Mouse (Mus musculus): ENCODE data around the gene Fmr1.
A peak's percentile ranks its signal among the peaks of the same experiment; 100 is the strongest.
"Not testable (repeated sequence)": the region's sequence is repeated elsewhere in the genome, so short reads cannot be mapped to it uniquely, and the experiment has no call there.

Fmr1 gene

GRCm38 (mm10) chrX:68678333-68678740 is at the start of gene Fmr1:
Fmr1 (plus strand) TSS chrX:68678541.
- DNase-seq (ENCODE audit: inconsistent age in 2 of 2, low spot score in 1 of 2), result peak; percentile 97 to 98

GRCm38 (mm10) chrX:68641603-68642002 is 36.7 kb upstream of the Fmr1 start:
- DNase-seq (ENCODE audit: inconsistent age in 2 of 2, low spot score in 1 of 2), result no peak

GRCm38 (mm10) chrX:68645154-68645919 is 33.0 kb upstream of the Fmr1 start:
- DNase-seq (ENCODE audit: inconsistent age in 2 of 2, low spot score in 1 of 2), result peak in 1 of 2 experiments; percentile 29

- DNase-seq (ENCODE audit: inconsistent age in 2 of 2, low spot score in 1 of 2), result peak in 1 of 2 experiments; percentile 32
Observed at GRCm38 (mm10) chrX:68677508-68677907, 833 bp upstream of the Fmr1 start.

DNA sequence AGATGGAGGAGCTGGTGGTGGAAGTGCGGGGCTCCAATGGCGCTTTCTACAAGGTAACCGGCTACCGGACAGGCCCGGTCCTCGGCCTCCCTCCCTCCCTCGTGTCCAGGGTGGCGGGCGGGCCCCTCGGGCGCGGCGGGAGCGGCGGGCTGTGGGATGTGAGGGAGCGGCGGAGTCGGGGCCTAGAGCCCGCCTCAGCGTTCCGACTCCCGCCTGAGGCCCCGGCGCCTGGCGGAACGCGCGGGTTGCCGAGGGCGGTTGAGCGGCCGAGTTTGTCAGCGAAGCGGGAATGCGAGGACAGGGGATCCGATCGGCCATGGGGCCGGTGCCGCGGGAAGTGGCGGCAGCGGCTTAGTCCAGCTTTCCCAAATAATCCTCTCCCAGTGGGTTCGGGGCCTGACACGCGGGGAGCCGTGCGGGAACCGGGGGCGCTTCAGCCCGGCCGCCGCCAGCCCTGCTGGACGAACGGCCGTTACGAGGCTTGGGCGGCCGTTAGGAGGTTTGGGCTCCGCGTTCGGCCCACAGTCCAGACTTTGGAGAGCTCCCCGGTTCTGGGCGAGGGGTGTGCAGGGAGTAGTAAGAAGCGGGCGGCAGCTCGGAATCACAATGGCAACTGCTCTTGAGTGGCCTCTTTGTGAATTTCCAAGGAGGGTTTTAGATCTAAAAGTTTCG is 610 bp downstream of the Fmr1 start:
- peak; percentile 45 to 75 for DNase-seq (ENCODE audit: inconsistent age in 2 of 2, low spot score in 1 of 2)

GRCm38 (mm10) chrX:68684706-68685105 is 6.4 kb downstream of the Fmr1 start:
- no peak for DNase-seq (ENCODE audit: inconsistent age in 2 of 2, low spot score in 1 of 2)

DNA sequence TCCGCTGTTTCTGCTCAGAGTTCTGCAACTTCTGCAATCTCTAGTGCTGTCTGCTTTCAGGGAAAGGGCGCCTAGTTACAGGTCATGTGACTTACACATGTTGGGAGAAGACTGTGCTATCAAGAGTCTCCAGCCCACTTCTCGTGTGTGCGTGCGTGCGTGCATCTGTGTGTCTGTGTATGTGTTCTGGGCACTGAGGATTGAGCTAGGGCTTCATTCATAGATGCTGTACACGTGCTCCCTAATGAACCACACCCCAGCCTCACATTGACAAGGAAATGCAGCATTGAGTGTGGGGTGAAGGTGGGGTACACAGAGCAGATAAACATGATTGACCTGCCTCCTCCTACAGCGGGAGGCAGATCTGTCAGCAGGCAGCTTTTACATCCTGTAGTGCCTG is 13.6 kb downstream of the Fmr1 start:
- not testable (repeated sequence) for DNase-seq (ENCODE audit: inconsistent age in 2 of 2, low spot score in 1 of 2)

DNA sequence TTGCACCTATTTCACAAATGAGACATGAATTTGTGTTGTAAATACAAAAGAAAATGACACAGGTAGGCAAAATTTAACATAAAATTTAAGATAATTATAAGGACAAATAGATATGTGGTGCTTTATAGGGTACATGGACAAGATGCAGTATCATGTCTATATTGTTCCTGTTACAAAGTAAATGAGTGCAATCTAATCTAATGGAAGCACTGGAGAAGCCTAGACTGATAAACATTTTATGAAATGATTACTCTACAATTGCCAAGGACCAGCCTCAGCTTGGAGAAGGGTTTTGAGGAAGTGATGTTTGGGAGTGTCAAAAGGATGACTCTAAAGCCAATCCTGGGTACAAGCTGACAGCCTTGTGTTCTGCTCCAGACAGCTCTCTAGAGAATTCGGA is 58.6 kb downstream of the Fmr1 start:
- DNase-seq (ENCODE audit: inconsistent age in 2 of 2, low spot score in 1 of 2), result no peak

- DNase-seq (ENCODE audit: inconsistent age in 2 of 2, low spot score in 1 of 2), result no peak
Observed at GRCm38 (mm10) chrX:68740088-68740487, 61.7 kb downstream of the Fmr1 start.

DNA sequence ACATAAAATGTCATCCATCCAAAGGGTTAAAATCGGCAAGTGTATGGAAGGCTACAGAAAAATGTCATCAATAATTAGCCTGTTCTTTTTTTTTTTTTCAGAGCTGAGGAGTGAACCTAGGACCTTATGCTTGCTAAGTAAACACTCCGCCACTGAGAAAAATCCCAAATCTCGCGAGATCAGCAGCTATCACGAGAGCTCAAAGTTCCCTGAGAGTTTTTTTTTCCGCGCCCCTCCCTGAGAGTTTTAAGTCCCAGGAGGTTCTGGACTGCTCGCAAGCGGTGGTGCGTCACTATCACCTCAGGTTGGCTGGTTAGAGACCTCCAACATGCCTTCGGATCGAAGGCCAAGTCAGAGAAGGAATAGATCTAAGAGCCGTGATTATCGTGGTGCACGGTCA is 83.3 kb downstream of the Fmr1 start, which contains the start of gene Fmr1nb:
TSS of gene Fmr1nb (plus strand) at position 234 of the 400 bp plus-strand sequence.
- DNase-seq (ENCODE audit: inconsistent age in 2 of 2, low spot score in 1 of 2), result no peak

All from adrenal gland, adult (tissue).